Comparison of ENCODE assay signal across 22 mouse cellular contexts in genomic region chr7:133304461-133304860, GRCm38 (mm10).
DNase-seq lines count a peak whose midpoint lies in the region; ATAC-seq and TF ChIP-seq lines count a peak whose summit lies in the region.
"Had no signal": no experiment of that assay in that cellular context is flagged by ENCODE, and none has a peak within 500 bp of the region (broad histone marks: within the 10 kb centered on the region; RNA-seq: fewer than 3 reads in every experiment).

No protein-coding gene starts in this region.

- peak; percentile 13 for DNase-seq in embryonic facial prominence, embryonic 14.5 days (ENCODE audit: low spot score)
- DNase-seq in embryonic facial prominence, embryonic 10.5 days (ENCODE audit: low spot score): no peak
- peak; percentile 30 for DNase-seq in Muller cell, postnatal 12 days (ENCODE audit: inconsistent ontology term)
- DNase-seq in adrenal gland, postnatal 14 days: peak; percentile 50
- DNase-seq in T-cell, adult 2 months (ENCODE audit: low spot score): no peak
- DNase-seq in layer of hippocampus, adult 2 months (ENCODE audit: low spot score in 2 of 2): no peak
- DNase-seq: cerebellum, adult 18-20 months; cerebellum, adult 9-11 months; cerebellum, postnatal 36 days; gastrocnemius, postnatal 36 days; heart, adult 2 months; heart, postnatal 14 days; kidney, adult 11 months had no signal

- H3K27me3 ChIP-seq in embryonic facial prominence, embryonic 14.5 days (replicated peaks; ENCODE audit: control insufficient read depth, insufficient read depth, low read length): no peaks in the 10 kb centered on the region
- H3K27me3 ChIP-seq in embryonic facial prominence, embryonic 10.5 days (replicated peaks; ENCODE audit: low read depth, poor library complexity, severe bottlenecking): no peaks in the 10 kb centered on the region
- H3K27me3 ChIP-seq: embryonic facial prominence, embryonic 15.5 days; forebrain, embryonic 15.5 days; heart, embryonic 15.5 days had no signal

- no peak overlapping the region for H3K27ac ChIP-seq in embryonic facial prominence, embryonic 14.5 days (replicated peaks; ENCODE audit: low read depth, low read length)
- no peak overlapping the region for H3K27ac ChIP-seq in embryonic facial prominence, embryonic 10.5 days (replicated peaks)
- no peak overlapping the region for H3K27ac ChIP-seq in layer of hippocampus, adult 2 months
- H3K27ac ChIP-seq: embryonic facial prominence, embryonic 15.5 days; forebrain, embryonic 10.5 days; forebrain, embryonic 15.5 days; heart, adult 2 months; heart, embryonic 15.5 days; hindbrain, embryonic 13.5 days; hindbrain, postnatal 0 days had no signal

- H3K9me3 ChIP-seq in embryonic facial prominence, embryonic 14.5 days (ENCODE audit: control insufficient read depth, low read length): no peaks in the 10 kb centered on the region
- H3K9me3 ChIP-seq in embryonic facial prominence, embryonic 10.5 days: no peaks in the 10 kb centered on the region
- H3K9me3 ChIP-seq: embryonic facial prominence, embryonic 15.5 days; forebrain, embryonic 10.5 days; forebrain, embryonic 15.5 days; heart, embryonic 15.5 days; hindbrain, embryonic 13.5 days had no signal

- H3K36me3 ChIP-seq in embryonic facial prominence, embryonic 14.5 days (ENCODE audit: control insufficient read depth, insufficient read depth, low read length): no peaks in the 10 kb centered on the region
- H3K36me3 ChIP-seq in embryonic facial prominence, embryonic 10.5 days (replicated peaks): no peaks in the 10 kb centered on the region
- H3K36me3 ChIP-seq: embryonic facial prominence, embryonic 15.5 days; forebrain, embryonic 10.5 days; forebrain, embryonic 15.5 days; heart, embryonic 15.5 days; hindbrain, embryonic 13.5 days had no signal

- TF ChIP-seq CTCF in layer of hippocampus, adult 2 months (conservative IDR thresholded peaks at IDR 0.05): no peak

- no peak overlapping the region for H3K9ac ChIP-seq in embryonic facial prominence, embryonic 14.5 days (ENCODE audit: low read depth, low read length)
- H3K9ac ChIP-seq: embryonic facial prominence, embryonic 15.5 days; forebrain, embryonic 15.5 days; heart, embryonic 15.5 days; hindbrain, embryonic 13.5 days had no signal

- 59% methylated on average over 5 of the region's 5 CpGs for WGBS in embryonic facial prominence, embryonic 14.5 days
- 79% methylated on average over 5 of the region's 5 CpGs for WGBS in embryonic facial prominence, embryonic 10.5 days

- no peak overlapping the region for H3K4me3 ChIP-seq in embryonic facial prominence, embryonic 14.5 days (ENCODE audit: low read depth, low read length)
- H3K4me3 ChIP-seq in embryonic facial prominence, embryonic 10.5 days: no peak overlapping the region
- H3K4me3 ChIP-seq in layer of hippocampus, adult 2 months: no peak overlapping the region
- H3K4me3 ChIP-seq: embryonic facial prominence, embryonic 15.5 days; erythroblast, embryonic 14.5 days; forebrain, embryonic 10.5 days; forebrain, embryonic 15.5 days; heart, adult 2 months; heart, embryonic 15.5 days; hindbrain, embryonic 13.5 days had no signal

- H3K4me2 ChIP-seq in embryonic facial prominence, embryonic 14.5 days (ENCODE audit: low read depth, low read length): no peak overlapping the region
- H3K4me2 ChIP-seq: embryonic facial prominence, embryonic 15.5 days; forebrain, embryonic 15.5 days; heart, embryonic 11.5 days; heart, embryonic 15.5 days; hindbrain, embryonic 13.5 days had no signal

- no peak for ATAC-seq in embryonic facial prominence, embryonic 14.5 days (ENCODE audit: low read depth)
- ATAC-seq: activated CD4-positive, CD25-positive, alpha-beta regulatory T cell, adult 4 months; forebrain, embryonic 15.5 days; hindbrain, postnatal 0 days had no signal

- H3K4me1 ChIP-seq in embryonic facial prominence, embryonic 14.5 days (ENCODE audit: control insufficient read depth, insufficient read depth, low read length): no peaks in the 10 kb centered on the region
- H3K4me1 ChIP-seq in embryonic facial prominence, embryonic 10.5 days: no peaks in the 10 kb centered on the region
- H3K4me1 ChIP-seq: embryonic facial prominence, embryonic 15.5 days; forebrain, embryonic 10.5 days; forebrain, embryonic 15.5 days; heart, embryonic 15.5 days; hindbrain, embryonic 13.5 days had no signal

Comparison
In these comparisons a context has a peak if more than half of its experiments do, and no peak if none do; other contexts are left out.
1. DNase-seq: peak in embryonic facial prominence, embryonic 14.5 days (single experiment), Muller cell, postnatal 12 days (single experiment) and adrenal gland, postnatal 14 days (single experiment); none in embryonic facial prominence, embryonic 10.5 days (single experiment), T-cell, adult 2 months (single experiment) and layer of hippocampus, adult 2 months (0 of 2).